Mouse (Mus musculus) myocyte (in vitro differentiated cells): ENCODE measurements around the gene Lrrc3b. TPM values are rescaled to one million over a fixed set of nuclear protein-coding genes. Genes with fewer than 3 reads are reported as not detected.

Experiments used
- H3K27me3 ChIP-seq: one replicate; pipeline ENCODE4 v1.6.1; 2011; ENCODE audit not compliant: control insufficient read depth, insufficient read depth, insufficient read length
- H3K36me3 ChIP-seq: one replicate; pipeline ENCODE4 v1.6.1; 2011; ENCODE audit not compliant: control insufficient read depth, insufficient read depth
- H3K4me2 ChIP-seq: one replicate; pipeline ENCODE4 v1.6.1; 2011; ENCODE audit warnings: low read depth, control low read depth
- H3K4me3 ChIP-seq: one replicate; pipeline ENCODE4 v1.5.1; 2011; ENCODE audit warnings: mild to moderate bottlenecking, control low read depth, moderate library complexity
- H3K79me2 ChIP-seq: one replicate; pipeline ENCODE4 v1.6.1; 2011; ENCODE audit not compliant: control insufficient read depth, insufficient read depth
- H3ac ChIP-seq: one replicate; pipeline ENCODE4 v1.6.1; 2011; ENCODE audit not compliant: control insufficient read depth, insufficient read length
- CEBPB ChIP-seq: IDR thresholded peaks from 2 replicates; pipeline ENCODE4 v1.6.1; 2011; ENCODE audit warnings: mild to moderate bottlenecking, moderate library complexity; ENCODE audit not compliant: poor library complexity, insufficient read depth, severe bottlenecking
- E2F4 ChIP-seq: IDR thresholded peaks from one replicate; pipeline ENCODE4 v1.6.1; 2011; ENCODE audit warnings: mild to moderate bottlenecking, control low read depth, moderate library complexity; ENCODE audit not compliant: insufficient read depth
- MAX ChIP-seq: IDR thresholded peaks from one replicate; pipeline ENCODE4 v1.6.1; 2011; ENCODE audit warnings: low read depth, mild to moderate bottlenecking, control low read depth
- MYOD1 ChIP-seq, 3 experiments: IDR thresholded peaks; one replicate each; pipeline ENCODE4 v1.6.1; 2011; ENCODE audit warnings: control low read depth in 2 of 3, low read depth in 2 of 3, mild to moderate bottlenecking in 2 of 3, moderate library complexity in 1 of 3; ENCODE audit not compliant: insufficient read length in 2 of 3, control insufficient read depth in 1 of 3
- MYOG ChIP-seq, 3 experiments: IDR thresholded peaks; one replicate each; pipeline ENCODE4 v1.6.1; 2011; ENCODE audit warnings: control low read depth in 2 of 3, low read depth in 2 of 3, mild to moderate bottlenecking in 2 of 3; ENCODE audit not compliant: insufficient read length in 2 of 3, control insufficient read depth in 1 of 3, insufficient read depth in 1 of 3
- POLR2A ChIP-seq: IDR thresholded peaks from one replicate; pipeline ENCODE4 v1.6.1; 2011; ENCODE audit warnings: low read depth, mild to moderate bottlenecking, control low read depth, moderate library complexity; ENCODE audit not compliant: insufficient read length
- POLR2AphosphoS2 ChIP-seq: IDR thresholded peaks from one replicate; pipeline ENCODE4 v1.6.1; 2011; ENCODE audit warnings: low read depth, control low read depth; ENCODE audit not compliant: insufficient read length
- REST ChIP-seq: IDR thresholded peaks from one replicate; pipeline ENCODE4 v1.6.1; 2011; ENCODE audit warnings: mild to moderate bottlenecking, control low read depth, moderate library complexity; ENCODE audit not compliant: insufficient read depth, insufficient read length
- SRF ChIP-seq: IDR thresholded peaks from one replicate; pipeline ENCODE4 v1.6.1; 2011; ENCODE audit warnings: low read depth; ENCODE audit not compliant: control insufficient read depth, insufficient read length
- TCF12 ChIP-seq: IDR thresholded peaks from one replicate; pipeline ENCODE4 v1.6.1; 2011; ENCODE audit warnings: mild to moderate bottlenecking, control low read depth; ENCODE audit not compliant: poor library complexity, insufficient read depth, severe bottlenecking
- TCF3 ChIP-seq: IDR thresholded peaks from one replicate; pipeline ENCODE4 v1.6.1; 2011; ENCODE audit warnings: low read depth, control low read depth; ENCODE audit not compliant: insufficient read length
- USF1 ChIP-seq: IDR thresholded peaks from one replicate; pipeline ENCODE4 v1.6.1; 2011; ENCODE audit warnings: low read depth, mild to moderate bottlenecking, control low read depth, moderate library complexity
- polyA plus RNA-seq: library from polyadenylated mRNA; unstranded; fragments of >200 nt; fragmentation: generic; extraction: Trizol; gene quantifications from one replicate; pipeline ENCODE4 v1.2.1, GENCODE M21; 2012; ENCODE audit warnings: missing spikeins

Gene Lrrc3b
- polyA plus RNA-seq, 1 experiment, result not detected

DNA sequence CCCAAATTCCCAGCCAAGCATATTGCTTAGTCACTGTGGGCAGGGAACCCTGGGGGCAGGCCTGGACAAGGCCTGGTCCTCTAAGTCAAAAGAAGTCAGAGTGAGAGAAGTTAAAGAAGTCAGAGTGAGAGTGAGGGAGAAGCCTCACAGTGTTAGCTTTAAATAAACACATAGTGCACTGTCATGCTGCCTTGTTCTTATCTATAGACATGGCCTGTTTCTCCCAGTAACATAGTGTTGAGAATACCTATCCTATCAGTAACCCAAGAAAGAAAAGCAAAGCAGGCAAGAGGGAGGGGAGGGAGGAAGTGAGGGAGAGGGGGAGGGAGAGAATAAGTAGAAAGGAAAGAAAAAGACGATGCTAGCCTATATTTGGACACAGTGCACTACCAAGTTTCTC, 6.4 kb downstream of the Lrrc3b start:
- TF ChIP-seq POLR2AphosphoS2 (no peak), CEBPB (no peak), MYOG (IDR thresholded peaks at IDR 0.05; ENCODE audit: control insufficient read depth in 1 of 3, insufficient read depth in 1 of 3, insufficient read length in 2 of 3, low read depth in 2 of 3) (no peak), USF1 (no peak), SRF (no peak), TCF3 (no peak), MAX (no peak), POLR2A (no peak), MYOD1 (IDR thresholded peaks at IDR 0.05; ENCODE audit: control insufficient read depth in 1 of 3, insufficient read length in 2 of 3, low read depth in 2 of 3) (no peak)

DNA sequence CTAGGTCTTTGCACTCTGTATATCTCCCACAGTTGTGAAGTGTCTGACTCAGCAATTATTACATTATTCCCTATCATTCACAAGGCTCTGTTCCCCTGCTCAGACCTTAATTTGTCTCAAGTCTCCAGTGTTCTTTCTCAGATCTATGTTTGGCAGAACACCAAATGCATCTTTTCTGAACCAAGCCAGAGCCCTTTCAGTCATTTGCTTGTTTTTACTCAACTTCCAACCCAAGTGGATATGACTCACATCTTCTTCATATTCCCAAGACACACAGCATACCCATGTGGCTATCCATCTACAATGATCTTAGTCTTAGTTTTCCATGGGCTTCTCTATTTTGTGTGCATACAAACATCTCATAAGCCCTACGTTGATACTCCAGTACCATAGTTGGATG, 17.2 kb downstream of the Lrrc3b start:
- H3K79me2 ChIP-seq, result no peaks in the 10 kb centered on the region
- no peaks in the 10 kb centered on the region for H3K27me3 ChIP-seq
- H3K4me2 ChIP-seq, result no peak overlapping the region
- no peak overlapping the region for H3ac ChIP-seq
- TF ChIP-seq MYOG (IDR thresholded peaks at IDR 0.05; ENCODE audit: control insufficient read depth in 1 of 3, insufficient read depth in 1 of 3, insufficient read length in 2 of 3, low read depth in 2 of 3), result no peak
- no peak overlapping the region for H3K4me3 ChIP-seq
- no peaks in the 10 kb centered on the region for H3K36me3 ChIP-seq

More for the DNA sequence above, 6.4 kb downstream of the Lrrc3b start:
- no peaks in the 10 kb centered on the region for H3K27me3 ChIP-seq
- no peaks in the 10 kb centered on the region for H3K36me3 ChIP-seq
- H3ac ChIP-seq, result no peak overlapping the region
- no peak overlapping the region for H3K4me3 ChIP-seq
- H3K79me2 ChIP-seq, result no peaks in the 10 kb centered on the region
- no peak overlapping the region for H3K4me2 ChIP-seq

- H3ac ChIP-seq, result no peak overlapping the region
- TF ChIP-seq USF1 (no peak), MYOD1 (IDR thresholded peaks at IDR 0.05; ENCODE audit: control insufficient read depth in 1 of 3, insufficient read length in 2 of 3, low read depth in 2 of 3) (no peak)
- H3K27me3 ChIP-seq, result no peaks in the 10 kb centered on the region
- no peaks in the 10 kb centered on the region for H3K36me3 ChIP-seq
- H3K79me2 ChIP-seq, result no peaks in the 10 kb centered on the region
- H3K4me2 ChIP-seq, result no peak overlapping the region
- no peak overlapping the region for H3K4me3 ChIP-seq
Measured at GRCm38 (mm10) chr14:15410686-15411534, 27.9 kb downstream of the Lrrc3b start.

DNA sequence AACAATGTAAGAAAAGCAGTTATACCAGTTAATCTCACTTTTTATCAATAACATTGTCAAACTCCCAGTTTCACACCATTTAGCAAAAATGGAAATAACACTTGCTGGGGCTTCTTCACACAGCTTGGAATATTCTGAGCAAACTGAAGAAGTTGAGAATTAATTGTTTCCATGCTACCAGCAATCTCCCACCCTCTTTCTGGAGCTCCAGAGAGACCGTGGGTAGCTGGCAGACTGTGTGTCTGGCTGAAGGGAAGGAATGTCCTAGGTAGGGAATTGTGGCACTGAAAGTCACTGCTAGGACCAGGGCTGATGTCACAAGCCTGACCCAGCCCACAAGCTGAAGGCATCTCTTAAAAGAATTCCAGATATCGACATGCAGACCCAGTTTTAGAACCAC, 53.3 kb downstream of the Lrrc3b start:
- Histone ChIP-seq H3K79me2 (no peaks in the 10 kb centered on the region), H3ac (no peak overlapping the region), H3K36me3 (no peaks in the 10 kb centered on the region), H3K4me3 (no peak overlapping the region), H3K4me2 (no peak overlapping the region), H3K27me3 (no peaks in the 10 kb centered on the region)
- TF ChIP-seq TCF12 (no peak), MYOG (IDR thresholded peaks at IDR 0.05; ENCODE audit: control insufficient read depth in 1 of 3, insufficient read depth in 1 of 3, insufficient read length in 2 of 3, low read depth in 2 of 3) (no peak), MAX (no peak), USF1 (no peak), SRF (no peak), POLR2A (no peak)

GRCm38 (mm10) chr14:15384972-15385371, 53.8 kb downstream of the Lrrc3b start:
- Histone ChIP-seq H3ac (no peak overlapping the region), H3K27me3 (no peaks in the 10 kb centered on the region), H3K79me2 (no peaks in the 10 kb centered on the region), H3K36me3 (no peaks in the 10 kb centered on the region), H3K4me3 (no peak overlapping the region), H3K4me2 (no peak overlapping the region)
- TF ChIP-seq USF1 (no peak), SRF (no peak), TCF3 (no peak), MYOG (IDR thresholded peaks at IDR 0.05; ENCODE audit: control insufficient read depth in 1 of 3, insufficient read depth in 1 of 3, insufficient read length in 2 of 3, low read depth in 2 of 3) (no peak), MYOD1 (IDR thresholded peaks at IDR 0.05; ENCODE audit: control insufficient read depth in 1 of 3, insufficient read length in 2 of 3, low read depth in 2 of 3) (no peak), REST (no peak), POLR2A (no peak), TCF12 (no peak), E2F4 (no peak), POLR2AphosphoS2 (no peak), MAX (no peak), CEBPB (no peak)
